Mouse (Mus musculus) G1E (cell line): ENCODE measurements at regions not wholly inside any gene's neighbourhood (a gene's known extent, or its start where the extent isn't known, plus 50 kb on each side); places are given as distances from the start of the nearest gene placed in this dataset.
"Not testable (repeated sequence)": the region's sequence is repeated elsewhere in the genome, so short reads cannot be mapped to it uniquely, and the experiment has no call there.

ENCODE experiments used
- ATAC-seq: 2 replicates; pipeline ENCODE4 v1.8.0; 2016; ENCODE audit warnings: mild to moderate bottlenecking; ENCODE audit not compliant: insufficient number of reproducible peaks, poor library complexity, low FRiP score, severe bottlenecking; ENCODE audit errors: extremely low read depth
- DNase-seq: peaks from one replicate; pipeline ENCODE4 v3.0.0; 2012; ENCODE audit warnings: low spot score
- H3K27me3 ChIP-seq: 2 replicates; pipeline ENCODE4 v1.6.1; 2012; ENCODE audit warnings: mild to moderate bottlenecking, low read length, inconsistent platforms; ENCODE audit not compliant: insufficient read depth
- H3K36me3 ChIP-seq: replicated peaks from 2 replicates; pipeline ENCODE3; 2012; ENCODE audit warnings: mild to moderate bottlenecking, inconsistent platforms
- H3K4me1 ChIP-seq: 2 replicates; pipeline ENCODE4 v1.6.1; 2012; ENCODE audit warnings: low read depth, low read length, inconsistent platforms, mixed read lengths; ENCODE audit not compliant: insufficient read depth
- H3K4me3 ChIP-seq: 2 replicates; pipeline ENCODE4 v1.5.1; 2012; ENCODE audit warnings: low read depth, mild to moderate bottlenecking, inconsistent platforms, low read length, moderate library complexity, mixed read lengths
- H3K9me3 ChIP-seq: replicated peaks from 2 replicates; pipeline ENCODE4 v1.6.1; 2012; ENCODE audit warnings: inconsistent platforms
- CTCF ChIP-seq: IDR thresholded peaks from 2 replicates; pipeline ENCODE4 v1.5.1; 2012; ENCODE audit warnings: low read depth, low read length, inconsistent platforms, mixed read lengths
- GATA1 ChIP-seq: IDR thresholded peaks from 2 replicates; pipeline ENCODE4 v1.6.1; 2012; ENCODE audit warnings: borderline replicate concordance, low read length, inconsistent platforms, mixed read lengths
- GATA2 ChIP-seq: IDR thresholded peaks from 2 replicates; pipeline ENCODE4 v1.6.1; 2012; ENCODE audit warnings: low read depth, low read length, inconsistent platforms, borderline replicate concordance
- POLR2AphosphoS5 ChIP-seq: IDR thresholded peaks from 2 replicates; pipeline ENCODE4 v1.6.1; 2012; ENCODE audit warnings: low read depth, low read length, inconsistent platforms; ENCODE audit not compliant: insufficient replicate concordance
- TAL1 ChIP-seq: conservative IDR thresholded peaks from 2 replicates; pipeline ENCODE4 v1.6.1; 2012; ENCODE audit warnings: low read depth, low read length, inconsistent platforms, mixed read lengths

DNA sequence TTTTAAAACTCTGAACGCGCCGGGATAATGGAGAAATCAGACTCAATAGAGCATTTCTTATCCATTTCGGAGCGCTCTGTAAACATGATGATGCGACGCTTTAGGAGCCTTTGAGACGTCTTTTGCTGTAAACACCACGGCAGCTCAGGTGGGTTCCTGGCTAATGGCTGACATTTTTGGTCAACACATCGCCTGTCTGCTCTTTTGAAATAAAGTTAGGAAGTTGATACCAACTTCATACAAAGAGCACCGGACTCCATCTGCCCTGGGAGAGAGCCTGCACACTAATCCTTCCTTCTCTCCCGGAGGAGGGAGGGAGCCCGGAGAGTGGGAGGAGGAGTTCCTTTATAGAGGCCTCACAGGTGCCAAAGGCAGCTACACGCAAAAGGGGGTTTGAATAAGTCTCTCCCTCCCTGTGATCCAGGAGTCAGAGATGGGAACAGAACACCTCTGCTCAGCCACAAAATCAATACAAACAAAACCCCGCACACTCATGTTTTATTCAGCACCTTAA, 63.8 kb upstream of the Srsf6 start:
- H3K4me3 ChIP-seq = no peak overlapping the region
- H3K9me3 ChIP-seq = peaks cover 28% of the 10 kb centered on the region
- no peak for DNase-seq
- no peaks in the 10 kb centered on the region for H3K4me1 ChIP-seq
- H3K27me3 ChIP-seq = no peaks in the 10 kb centered on the region
- TF ChIP-seq TAL1 = no peak
- no peaks in the 10 kb centered on the region for H3K36me3 ChIP-seq
- no peak for ATAC-seq

DNA sequence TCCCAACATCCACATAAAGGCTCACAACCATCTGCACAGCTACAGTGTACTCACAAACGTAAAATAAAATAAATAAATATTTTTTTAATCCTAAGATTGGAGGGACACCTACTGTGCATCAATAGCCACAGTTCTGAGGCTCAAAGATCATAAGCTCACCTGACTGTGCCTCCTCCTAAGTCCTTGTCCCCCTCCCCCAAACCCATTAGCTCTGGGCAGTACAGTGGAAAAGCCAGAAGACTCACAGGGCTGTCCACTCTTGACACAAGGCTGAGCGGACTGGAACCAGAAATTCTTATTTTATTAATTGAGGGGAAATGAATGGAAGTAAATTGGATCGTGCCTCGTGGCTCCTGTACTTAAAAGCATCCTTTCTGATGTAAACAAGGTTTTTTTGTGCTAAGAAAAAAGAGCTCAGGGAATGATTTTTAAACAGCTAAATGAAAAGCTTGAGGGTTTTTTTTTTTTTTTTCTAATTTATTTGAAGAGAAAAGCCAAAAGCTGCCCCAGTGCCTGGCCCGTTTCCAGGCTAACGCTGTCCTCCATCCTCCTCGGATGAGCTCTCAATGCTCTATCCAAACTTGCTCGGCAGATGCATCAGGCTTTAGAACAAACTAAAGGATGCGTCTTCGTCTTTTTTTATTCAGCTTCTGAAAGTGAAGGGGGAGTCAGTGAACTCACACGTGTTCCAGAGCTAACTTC, 64.6 kb upstream of the Srsf6 start:
- H3K4me1 ChIP-seq = no peaks in the 10 kb centered on the region
- no peaks in the 10 kb centered on the region for H3K36me3 ChIP-seq
- H3K4me3 ChIP-seq = no peak overlapping the region
- TF ChIP-seq TAL1 (no peak), CTCF (no peak), GATA1 (no peak), GATA2 (no peak), POLR2AphosphoS5 (no peak)
- DNase-seq (no peak), ATAC-seq (no peak)
- H3K27me3 ChIP-seq = no peaks in the 10 kb centered on the region
- peaks cover 26% of the 10 kb centered on the region for H3K9me3 ChIP-seq

DNA sequence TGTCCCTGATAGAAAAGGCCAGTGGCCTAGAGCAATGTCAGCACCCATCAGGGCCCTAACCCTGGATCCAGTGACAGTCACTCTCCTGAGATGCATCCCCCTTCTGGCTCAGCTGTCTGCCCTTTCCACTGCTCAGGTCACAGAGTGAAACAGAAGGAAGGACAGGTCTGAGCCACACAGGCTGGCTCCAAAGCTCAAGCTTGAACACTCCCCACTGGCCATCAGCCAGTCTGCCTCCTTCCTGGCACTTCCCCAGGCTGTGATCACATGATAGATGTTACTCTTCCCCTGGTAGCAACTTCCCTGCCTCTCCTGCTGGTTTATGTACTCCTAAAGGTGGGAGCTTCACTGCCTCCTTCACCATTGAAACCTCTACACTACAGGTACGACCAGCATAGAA, 66.8 kb upstream of the Srsf6 start:
- DNase-seq = no peak
- Histone ChIP-seq H3K4me1 (no peaks in the 10 kb centered on the region), H3K36me3 (no peaks in the 10 kb centered on the region), H3K9me3 (peaks cover 33% of the 10 kb centered on the region), H3K27me3 (no peaks in the 10 kb centered on the region), H3K4me3 (no peak overlapping the region)
- TF ChIP-seq GATA1 (no peak), GATA2 (no peak), POLR2AphosphoS5 (no peak), TAL1 (no peak), CTCF (no peak)
- no peak for ATAC-seq

DNA sequence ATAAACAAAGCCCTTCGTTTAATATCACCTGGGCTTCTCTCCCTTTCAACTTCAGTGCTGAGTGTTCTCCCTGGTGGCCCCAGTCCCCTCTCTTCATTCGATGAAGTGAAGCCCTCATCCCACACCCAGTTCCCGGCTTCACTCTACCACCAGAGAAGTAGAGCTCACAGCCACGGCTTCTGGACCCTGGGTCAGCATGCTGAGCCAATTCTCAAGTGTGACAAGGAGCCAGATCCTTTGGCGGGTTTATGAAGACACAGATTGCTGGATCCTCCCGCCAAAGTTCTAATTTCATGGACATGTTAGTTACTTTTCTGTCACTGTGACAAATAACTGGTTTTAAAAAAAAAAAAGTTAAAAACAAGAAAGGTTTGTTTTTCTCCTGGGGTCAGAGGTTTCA, 76.7 kb upstream of the Srsf6 start:
- Histone ChIP-seq H3K36me3 (no peaks in the 10 kb centered on the region), H3K4me1 (no peaks in the 10 kb centered on the region), H3K9me3 (peaks cover 50% of the 10 kb centered on the region), H3K27me3 (no peaks in the 10 kb centered on the region), H3K4me3 (no peak overlapping the region)
- DNase-seq (no peak), ATAC-seq (no peak)
- TF ChIP-seq TAL1 (no peak), CTCF (no peak), POLR2AphosphoS5 (no peak), GATA2 (no peak), GATA1 (no peak)

DNA sequence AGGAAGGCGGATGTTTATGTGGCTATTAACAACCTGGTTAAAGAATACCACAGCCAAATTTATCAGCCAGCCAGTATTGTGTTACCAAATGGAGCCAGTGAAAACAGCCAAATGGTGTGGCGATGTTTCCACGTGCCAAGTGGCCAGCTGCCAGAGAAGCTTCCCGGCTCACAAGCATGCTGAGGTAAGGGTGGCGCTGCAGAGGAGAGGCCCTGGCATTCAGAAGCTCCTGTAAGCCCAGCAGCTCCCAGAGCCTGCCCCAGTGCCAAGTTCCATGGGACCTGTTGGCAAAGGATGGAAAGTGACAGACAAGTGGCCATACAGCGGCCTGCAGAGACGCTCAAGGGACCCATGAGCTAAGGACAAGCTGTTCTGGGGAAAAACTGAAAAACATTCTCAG, 77.8 kb upstream of the Srsf6 start:
- H3K4me1 ChIP-seq = no peaks in the 10 kb centered on the region
- no peak for ATAC-seq
- H3K4me3 ChIP-seq = no peak overlapping the region
- DNase-seq = no peak
- H3K9me3 ChIP-seq = peaks cover 53% of the 10 kb centered on the region
- TF ChIP-seq POLR2AphosphoS5 = no peak
- no peak for TF ChIP-seq GATA1
- no peak for TF ChIP-seq TAL1
- TF ChIP-seq CTCF = no peak
- no peak for TF ChIP-seq GATA2
- H3K27me3 ChIP-seq = no peaks in the 10 kb centered on the region
- no peaks in the 10 kb centered on the region for H3K36me3 ChIP-seq

DNA sequence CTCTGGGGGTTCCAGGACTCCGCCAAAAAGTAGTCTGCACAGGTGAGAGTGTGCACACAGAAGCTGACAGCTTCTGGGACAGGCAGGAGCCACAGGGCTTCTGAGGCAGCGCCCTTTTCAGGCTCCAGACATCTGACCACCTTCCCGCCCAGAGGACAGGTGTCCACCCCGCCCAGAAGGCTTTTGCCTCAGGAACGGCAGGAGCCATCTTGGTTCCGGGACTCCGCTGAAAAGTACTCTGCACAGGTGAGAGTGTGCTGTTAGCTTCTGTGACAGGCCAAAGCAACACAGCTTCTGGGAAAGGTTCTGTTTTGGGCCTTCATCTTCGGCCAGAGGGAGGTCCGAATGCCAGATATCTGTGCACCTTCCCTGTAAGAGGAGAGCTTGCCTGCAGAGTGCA, 89.6 kb upstream of the Srsf6 start:
- DNase-seq, ATAC-seq, H3K36me3 ChIP-seq, H3K9me3 ChIP-seq, H3K27me3 ChIP-seq, H3K4me3 ChIP-seq, H3K4me1 ChIP-seq: not testable (repeated sequence)

DNA sequence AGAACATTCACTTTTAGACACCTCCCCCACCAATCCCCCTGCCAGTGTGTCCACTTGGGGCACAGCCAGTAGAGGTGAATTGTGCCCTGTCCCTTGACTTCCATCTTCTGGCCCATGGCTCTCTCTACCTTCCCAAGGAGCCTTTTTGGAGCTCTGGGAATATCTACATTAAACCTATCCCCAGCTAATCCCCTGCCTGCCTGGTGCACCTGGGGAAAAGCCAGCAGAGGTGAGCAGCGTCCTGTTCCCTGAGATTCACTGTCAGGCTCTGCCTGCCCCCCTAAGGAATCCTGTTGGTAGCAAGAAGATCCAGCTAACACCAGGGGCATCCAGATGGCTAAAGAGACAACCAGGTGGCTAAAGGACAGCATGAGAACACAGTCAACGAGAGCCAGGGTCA, 93.6 kb upstream of the Srsf6 start:
- DNase-seq (no peak), ATAC-seq (no peak)
- no peaks in the 10 kb centered on the region for H3K36me3 ChIP-seq
- peaks cover 30% of the 10 kb centered on the region for H3K9me3 ChIP-seq
- H3K4me3 ChIP-seq = no peak overlapping the region
- TF ChIP-seq GATA1 (no peak), CTCF (no peak), TAL1 (no peak), GATA2 (no peak), POLR2AphosphoS5 (no peak)
- no peaks in the 10 kb centered on the region for H3K27me3 ChIP-seq
- no peaks in the 10 kb centered on the region for H3K4me1 ChIP-seq
